Mouse (Mus musculus): ENCODE measurements around the gene Stx4a.
"Not testable (repeated sequence)": the region's sequence is repeated elsewhere in the genome, so short reads cannot be mapped to it uniquely, and the experiment has no call there.

Gene Stx4a

GRCm38 (mm10) chr7:127814241-127814921 lies 9.7 kb upstream of the Stx4a start:
- peak; percentile 77 to 80 for DNase-seq (ENCODE audit: low spot score in 2 of 2)

- no peak for DNase-seq (ENCODE audit: low spot score in 2 of 2)
Measured at GRCm38 (mm10) chr7:127815116-127815665, 8.9 kb upstream of the Stx4a start.

- DNase-seq (ENCODE audit: low spot score in 2 of 2): peak; percentile 79 to 90
Measured at GRCm38 (mm10) chr7:127815954-127816821, 7.9 kb upstream of the Stx4a start.

- DNase-seq (ENCODE audit: low spot score in 2 of 2): no peak
Measured at GRCm38 (mm10) chr7:127817053-127817452, 7.0 kb upstream of the Stx4a start.

- no peak for DNase-seq (ENCODE audit: low spot score in 2 of 2)
Measured at GRCm38 (mm10) chr7:127817776-127818175, 6.3 kb upstream of the Stx4a start.

- no peak for DNase-seq (ENCODE audit: low spot score in 2 of 2)
Measured at GRCm38 (mm10) chr7:127820836-127821509, 3.1 kb upstream of the Stx4a start.

GRCm38 (mm10) chr7:127822494-127822893 lies 1.6 kb upstream of the Stx4a start:
- DNase-seq (ENCODE audit: low spot score in 2 of 2): no peak

- no peak for DNase-seq (ENCODE audit: low spot score in 2 of 2)
Measured at GRCm38 (mm10) chr7:127823236-127824171, 590 bp upstream of the Stx4a start.

GRCm38 (mm10) chr7:127835550-127835949 lies 11.5 kb downstream of the Stx4a start:
- DNase-seq (ENCODE audit: low spot score in 2 of 2): no peak

- DNase-seq (ENCODE audit: low spot score in 2 of 2): no peak
Measured at GRCm38 (mm10) chr7:127837473-127837872, 13.4 kb downstream of the Stx4a start.

- not testable (repeated sequence) for DNase-seq (ENCODE audit: low spot score in 2 of 2)
Measured at GRCm38 (mm10) chr7:127837878-127838277, 13.8 kb downstream of the Stx4a start.

GRCm38 (mm10) chr7:127840031-127840430 lies 15.9 kb downstream of the Stx4a start:
- DNase-seq (ENCODE audit: low spot score in 2 of 2): not testable (repeated sequence)

- peak; percentile 75 to 76 for DNase-seq (ENCODE audit: low spot score in 2 of 2)
Measured at GRCm38 (mm10) chr7:127840886-127841285, 16.8 kb downstream of the Stx4a start.

- peak; percentile 97 for DNase-seq (ENCODE audit: low spot score in 2 of 2)
Measured at GRCm38 (mm10) chr7:127841340-127842000, 17.4 kb downstream of the Stx4a start.

- DNase-seq (ENCODE audit: low spot score in 2 of 2): peak; percentile 59 to 71
Measured at GRCm38 (mm10) chr7:127842001-127842718, 18.1 kb downstream of the Stx4a start.

GRCm38 (mm10) chr7:127849973-127850875 lies 26.1 kb downstream of the Stx4a start:
- no peak for DNase-seq (ENCODE audit: low spot score in 2 of 2)

GRCm38 (mm10) chr7:127850906-127851305 lies 26.8 kb downstream of the Stx4a start:
- DNase-seq (ENCODE audit: low spot score in 2 of 2): no peak

GRCm38 (mm10) chr7:127858258-127858657 lies 34.2 kb downstream of the Stx4a start:
- DNase-seq (ENCODE audit: low spot score in 2 of 2): no peak

GRCm38 (mm10) chr7:127866434-127866833 lies 42.3 kb downstream of the Stx4a start:
- no peak for DNase-seq (ENCODE audit: low spot score in 2 of 2)
